ENCODE assay signal across 8 mouse cellular contexts in the genomic region with DNA sequence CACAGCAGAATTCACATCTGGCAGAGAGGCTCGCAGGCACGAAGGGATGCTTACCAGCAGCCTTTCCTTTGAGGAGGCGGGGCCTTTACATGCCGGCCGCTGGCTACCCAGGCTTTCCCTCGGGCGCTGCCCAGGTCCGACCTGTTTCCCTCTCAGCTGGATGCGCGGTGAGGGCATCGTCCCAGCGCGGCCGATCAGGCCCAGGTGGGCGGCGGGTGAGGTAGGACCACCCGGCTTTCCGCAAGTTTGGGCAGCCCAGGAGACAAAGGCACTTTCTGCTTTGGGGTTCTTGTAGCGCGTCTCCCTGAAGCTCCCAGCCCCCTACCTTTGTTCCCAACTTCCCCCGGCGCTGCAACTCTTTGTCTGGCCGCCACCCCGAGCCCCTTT. TPM values are rescaled to one million over a fixed set of nuclear protein-coding genes. Genes with fewer than 3 reads are reported as not detected.
DNase-seq lines count a peak whose midpoint lies in the region; ATAC-seq and TF ChIP-seq lines count a peak whose summit lies in the region.

Mboat2 (plus strand) TSS at position 114 of the 387 bp plus-strand sequence.

- peak within 1 kb of the TSS; percentile 99 for H3K9ac ChIP-seq in forebrain, postnatal 0 days
- H3K9ac ChIP-seq in intestine, embryonic 15.5 days = peak within 1 kb of the TSS; percentile 82

- peaks cover 15% of the 10 kb centered on the region for H3K4me1 ChIP-seq in forebrain, postnatal 0 days (ENCODE audit: insufficient read depth)
- H3K4me1 ChIP-seq in intestine, embryonic 15.5 days (replicated peaks) = 0 out of 2 replicates have a peak, but pooled peaks cover 7% of the 10 kb centered on the region

- DNase-seq in cerebellum, adult 11-12 months = peak; percentile 39
- no peak for DNase-seq in cerebellum, postnatal 14 days
- peak; percentile 46 for DNase-seq in adrenal gland, postnatal 25 days
- no peak for DNase-seq in forebrain, postnatal 0 days
- no peak for DNase-seq in left cerebral cortex, postnatal 4 days
- DNase-seq in spleen, postnatal 4 days (ENCODE audit: low spot score in 2 of 2) = peak; percentile 47 to 75

- H3K9me3 ChIP-seq in forebrain, postnatal 0 days (ENCODE audit: low read length) = no peaks in the 10 kb centered on the region
- H3K9me3 ChIP-seq in intestine, embryonic 15.5 days = no peaks in the 10 kb centered on the region

- H3K4me2 ChIP-seq in forebrain, postnatal 0 days (ENCODE audit: low read depth) = peak within 1 kb of the TSS; percentile 72
- H3K4me2 ChIP-seq in intestine, embryonic 15.5 days (replicated peaks) = peak within 1 kb of the TSS; percentile 81

- H3K36me3 ChIP-seq in forebrain, postnatal 0 days (ENCODE audit: insufficient read depth) = no peaks in the 10 kb centered on the region
- no peaks in the 10 kb centered on the region for H3K36me3 ChIP-seq in intestine, embryonic 15.5 days

- peak; percentile 7 for ATAC-seq in forebrain, postnatal 0 days
- ATAC-seq in intestine, embryonic 15.5 days = peak; percentile 54
- ATAC-seq in megakaryocyte-erythroid progenitor cell, adult 5-6 weeks (replicated peaks; ENCODE audit: low FRiP score, low TSS enrichment, poor library complexity, severe bottlenecking) = peak; percentile 50

- H3K27ac ChIP-seq in forebrain, postnatal 0 days (ENCODE audit: low read depth, low read length) = peak within 1 kb of the TSS; percentile 97
- peak within 1 kb of the TSS; percentile 88 for H3K27ac ChIP-seq in intestine, embryonic 15.5 days

- H3K4me3 ChIP-seq in forebrain, postnatal 0 days (ENCODE audit: low read depth, low read length) = peak within 1 kb of the TSS; percentile 97
- peak within 1 kb of the TSS; percentile 87 for H3K4me3 ChIP-seq in intestine, embryonic 15.5 days (replicated peaks)

- intact Hi-C loops in left cerebral cortex, postnatal 4 days (cut with DNase I) = loop anchor here (10.0 kb wide), 1 partner anchor 114 kb away; no protein-coding TSS in a partner anchor

- no peaks in the 10 kb centered on the region for H3K27me3 ChIP-seq in forebrain, postnatal 0 days (ENCODE audit: insufficient read depth, low read length)
- H3K27me3 ChIP-seq in intestine, embryonic 15.5 days (replicated peaks) = no peaks in the 10 kb centered on the region

- 2% methylated on average over 24 of the region's 24 CpGs for WGBS in forebrain, postnatal 0 days
- WGBS in intestine, embryonic 15.5 days = 0% methylated on average over 24 of the region's 24 CpGs

- TF ChIP-seq CTCF in forebrain, postnatal 0 days (IDR thresholded peaks at IDR 0.05; ENCODE audit: low read depth) = no peak

RNA-seq across cellular contexts. Expression of gene Mboat2, which starts in this region (rescaled TPM):
- total RNA-seq in adrenal gland, postnatal 25 days (2021) = 13.0 and 21.0 TPM in 2 replicates
- 60.2 and 69.3 TPM in 2 replicates for total RNA-seq in forebrain, postnatal 0 days (2014; rRNA removed)
- 54.0 and 73.2 TPM in 2 replicates for polyA plus RNA-seq in forebrain, postnatal 0 days (2015; fragmentation: Nextera tagmentation; extraction: Ambion mirVana)
- polyA plus RNA-seq in intestine, embryonic 15.5 days (2015; fragmentation: Nextera tagmentation; extraction: Ambion mirVana) = 22.2 and 26.1 TPM in 2 replicates
- 10 to 100 TPM; 58.4 to 62.0 TPM for total RNA-seq in left cerebral cortex, postnatal 4 days (2021)
- 16.7 and 19.5 TPM in 2 replicates for total RNA-seq in megakaryocyte-erythroid progenitor cell, adult 5-6 weeks (2014; fragmentation: Nextera tagmentation)
- 21.3 and 38.1 TPM in 2 replicates for total RNA-seq in megakaryocyte-erythroid progenitor cell, adult 5-6 weeks (2017)

Comparison
In these comparisons a context has a peak if more than half of its experiments do, and no peak if none do; other contexts are left out.
1. DNase-seq: peak in cerebellum, adult 11-12 months (single experiment), adrenal gland, postnatal 25 days (single experiment) and spleen, postnatal 4 days (2 of 2); none in cerebellum, postnatal 14 days (0 of 2), forebrain, postnatal 0 days (single experiment) and left cerebral cortex, postnatal 4 days (single experiment).
2. Peak in every context shown above with its lines, with median percentiles within 50 percentile points of each other: ATAC-seq.